Mouse (Mus musculus): ENCODE measurements around the gene Nav3.
A peak's percentile ranks its signal among the peaks of the same experiment; 100 is the strongest.

Nav3 gene

DNA sequence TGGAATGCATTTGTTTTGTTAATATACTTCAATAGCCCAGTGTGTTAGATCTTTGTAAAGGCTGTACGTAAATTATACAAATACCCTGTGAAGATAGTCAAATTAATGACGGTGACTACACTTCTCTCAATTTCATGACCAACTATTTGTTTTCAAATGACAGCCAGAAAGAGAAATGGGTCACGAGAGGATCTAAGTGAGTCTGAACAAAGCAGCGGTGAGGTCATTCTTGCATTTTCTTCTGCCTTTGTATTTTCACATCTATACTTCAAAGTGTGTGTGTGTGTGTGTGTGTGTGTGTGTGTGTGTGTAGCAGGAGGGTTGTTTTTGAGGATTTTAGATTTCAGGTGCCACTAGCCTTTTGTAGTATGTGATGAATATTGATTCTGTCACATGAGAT, 662.5 kb downstream of the Nav3 start:
- no peak for DNase-seq

DNA sequence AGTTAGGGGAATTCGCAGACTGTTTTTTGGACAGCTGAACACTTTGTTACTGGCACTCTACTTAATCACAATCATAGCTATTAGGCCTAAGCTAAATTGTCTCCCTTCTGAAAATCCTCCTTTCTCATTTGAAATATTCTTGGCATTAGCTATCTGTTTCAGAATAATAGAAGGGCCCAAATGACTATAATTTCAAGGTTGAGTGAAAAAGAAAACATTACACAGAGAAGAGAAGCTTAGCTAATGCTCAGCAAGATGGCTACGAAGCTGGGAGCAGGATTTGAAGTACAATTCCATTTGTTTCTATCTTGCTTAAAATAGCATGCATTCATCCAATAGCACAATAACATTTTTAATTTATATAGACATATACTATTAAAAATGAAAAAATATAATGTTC, 667.3 kb downstream of the Nav3 start:
- DNase-seq = no peak

DNA sequence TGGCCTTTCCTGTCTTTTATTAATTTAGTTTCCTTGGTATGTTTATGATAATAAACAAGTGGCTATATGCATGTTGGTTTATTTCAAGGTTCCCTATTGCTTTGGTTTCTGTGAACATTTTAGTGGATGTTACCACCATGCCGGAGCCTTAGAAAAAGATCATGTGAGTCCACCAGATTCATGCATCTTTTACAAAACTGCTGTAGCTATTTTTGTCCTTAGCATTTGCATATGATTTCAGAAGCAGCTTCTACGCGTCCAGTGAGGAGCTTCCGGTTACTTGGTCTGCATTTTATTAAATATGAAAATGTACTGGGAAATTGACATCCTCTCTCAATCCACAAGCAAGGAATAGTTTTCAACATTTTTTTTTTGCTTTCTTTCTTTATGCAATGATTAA, 676.9 kb downstream of the Nav3 start:
- DNase-seq = no peak

DNA sequence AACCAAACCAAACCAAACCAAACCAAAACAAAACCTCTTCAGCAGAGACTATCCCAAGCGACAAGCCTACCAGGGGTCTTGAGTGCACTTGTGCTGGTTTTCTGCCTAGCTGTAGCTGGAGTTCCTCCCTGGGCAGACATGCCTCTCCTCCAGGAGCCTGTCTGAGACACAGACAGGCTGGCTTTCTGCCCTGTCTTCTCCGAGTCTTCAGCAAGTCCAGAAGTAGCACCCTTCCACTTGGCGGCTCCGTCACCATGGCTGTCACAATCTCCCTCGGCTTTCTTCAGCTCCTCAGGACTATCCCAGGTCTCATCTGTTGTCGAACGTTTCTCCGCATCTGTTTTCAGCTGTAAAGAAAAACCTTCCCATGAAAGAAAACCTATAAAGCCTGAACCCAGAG, 686.9 kb downstream of the Nav3 start:
- DNase-seq = no peak

DNA sequence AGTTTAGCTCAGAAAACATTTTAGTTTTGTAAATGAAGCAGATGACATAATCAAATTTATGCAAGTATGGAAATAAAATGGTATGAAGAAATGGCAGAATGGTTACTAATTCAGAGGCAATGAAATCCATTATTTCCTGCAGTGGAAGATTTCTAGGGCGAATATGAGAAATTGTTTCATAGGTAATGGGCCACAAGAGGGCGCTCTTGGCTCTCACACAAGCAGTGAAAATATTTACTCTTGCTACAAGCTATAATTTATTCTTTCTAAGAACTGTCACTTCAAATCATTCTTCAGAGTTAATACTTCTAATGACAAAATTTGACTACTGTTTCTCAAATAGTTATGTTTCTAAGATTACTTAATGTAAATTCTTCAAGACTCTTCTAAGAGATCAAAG, 690.4 kb downstream of the Nav3 start:
- DNase-seq = peak in 1 of 2 experiments; percentile 26

DNA sequence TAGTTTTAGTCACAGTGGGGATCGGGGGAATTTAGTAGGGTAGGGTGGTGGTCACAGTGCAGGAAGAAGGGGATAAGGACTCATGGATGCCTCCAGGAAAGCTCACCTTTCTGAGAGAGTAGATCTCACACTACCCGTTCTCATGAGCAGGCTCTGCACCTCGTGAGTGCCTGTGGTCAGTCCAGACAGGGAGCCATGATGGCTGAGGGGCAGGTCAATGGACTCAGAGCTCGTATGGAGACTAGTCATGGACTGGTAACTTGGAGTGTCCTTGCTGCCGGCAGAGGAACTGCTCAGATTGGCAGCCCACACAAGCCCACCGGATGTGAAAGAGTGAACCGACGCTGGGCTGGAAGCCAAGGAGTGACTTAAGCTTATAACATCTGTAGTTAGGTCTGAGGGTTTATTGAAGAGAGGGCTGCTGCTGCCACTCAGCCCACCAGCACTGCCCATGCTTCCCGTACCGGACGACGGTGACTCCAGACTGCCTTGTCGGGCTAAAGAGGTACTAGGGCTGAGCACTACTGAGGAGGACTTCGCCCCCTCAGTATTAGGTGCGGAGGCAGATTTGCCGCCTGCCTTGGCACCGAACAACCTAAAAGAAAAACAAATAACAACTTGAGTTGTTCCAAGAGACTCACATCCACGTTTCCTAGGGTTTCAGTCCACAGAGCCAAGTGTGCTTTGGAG, 691.4 kb downstream of the Nav3 start:
- peak in 1 of 2 experiments; percentile 19 for DNase-seq

DNA sequence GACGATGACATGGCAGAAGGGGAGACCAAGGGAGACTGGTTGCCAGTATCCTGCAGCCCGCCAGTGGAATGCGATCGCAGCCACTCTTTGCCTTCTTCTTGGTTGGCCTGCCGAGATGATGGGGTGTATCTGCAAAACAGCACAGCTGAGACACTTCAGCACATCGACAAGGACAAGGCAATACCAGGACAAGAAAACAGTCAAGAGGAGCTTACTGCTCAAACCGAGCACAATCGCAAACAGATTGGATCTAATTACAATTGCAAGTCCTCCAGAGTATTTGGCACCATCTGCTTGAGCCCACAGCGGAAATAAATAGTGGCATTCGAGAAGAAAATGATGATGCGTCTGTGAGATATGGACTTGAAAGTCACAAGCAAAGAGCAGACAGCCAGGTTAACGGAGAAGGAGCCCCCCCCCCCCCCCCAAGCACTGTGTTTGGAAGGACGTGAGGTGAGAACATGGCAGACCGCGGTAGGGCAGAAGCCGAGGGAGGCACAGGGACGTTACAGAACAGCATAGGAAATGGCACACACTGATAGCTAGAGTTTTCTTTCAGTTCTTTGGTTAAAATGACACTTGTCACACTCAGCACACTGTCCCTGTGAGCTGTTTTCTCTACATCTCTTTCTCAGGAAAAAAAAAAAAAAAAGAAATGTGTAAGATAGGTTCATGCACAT, 696.9 kb downstream of the Nav3 start:
- DNase-seq = no peak

DNA sequence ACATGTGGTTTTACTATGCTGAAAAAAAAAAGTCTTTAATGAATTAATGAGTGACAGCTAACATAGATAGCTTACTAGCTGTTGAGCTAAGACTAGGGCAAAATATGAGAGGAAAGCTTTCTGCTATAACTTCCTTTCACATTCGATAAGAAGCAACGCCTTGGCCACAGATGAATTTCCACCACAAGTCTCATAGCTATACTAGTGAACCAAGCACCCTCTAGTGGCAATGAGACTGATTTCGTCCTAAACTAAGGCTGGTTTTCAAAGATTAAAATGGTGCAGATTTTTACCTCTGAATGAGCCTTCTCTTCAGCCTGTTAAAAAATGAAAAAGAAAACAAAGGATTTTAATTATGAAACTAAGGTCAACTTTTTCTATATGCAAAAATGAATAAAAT, 709.1 kb downstream of the Nav3 start:
- no peak for DNase-seq

DNA sequence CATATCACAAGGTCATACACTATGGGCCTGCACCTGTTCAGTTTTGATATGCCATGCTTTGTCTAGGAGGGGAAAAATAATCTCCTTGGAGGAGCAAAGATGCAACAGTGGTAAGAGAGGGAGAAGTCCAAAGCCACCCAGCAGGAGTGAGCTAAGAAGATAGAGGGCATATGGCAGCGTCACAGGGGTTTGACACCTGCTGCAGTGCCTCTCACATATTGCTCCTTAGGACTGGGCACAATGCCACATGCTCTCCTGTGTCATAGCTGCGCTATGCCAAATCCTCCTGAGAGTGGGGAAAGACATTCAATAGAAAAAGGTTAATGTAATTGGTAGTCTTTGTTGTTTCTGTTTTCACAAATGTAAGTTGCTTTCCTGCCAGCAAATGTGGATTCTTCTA, 714.3 kb downstream of the Nav3 start:
- no peak for DNase-seq

DNA sequence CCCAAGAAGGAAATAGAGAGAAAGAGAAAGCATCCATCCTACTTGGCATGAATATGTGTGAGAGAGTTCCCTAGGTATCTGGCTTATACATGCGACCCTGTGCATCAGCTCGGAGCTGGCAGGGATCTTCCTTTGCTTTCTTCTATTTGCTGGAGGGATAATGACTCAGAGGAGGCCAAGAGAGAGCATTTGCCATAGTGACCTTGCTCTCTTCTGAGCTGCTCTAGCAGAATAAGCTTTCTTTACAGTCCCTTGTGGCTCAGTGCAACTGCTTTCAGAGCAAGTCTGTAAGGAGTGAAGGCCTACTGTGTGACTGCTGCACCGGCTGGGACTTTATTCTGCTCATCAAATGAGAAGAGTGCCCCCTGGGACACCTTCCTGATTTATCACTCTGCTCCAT, 715.7 kb downstream of the Nav3 start:
- no peak for DNase-seq

DNA sequence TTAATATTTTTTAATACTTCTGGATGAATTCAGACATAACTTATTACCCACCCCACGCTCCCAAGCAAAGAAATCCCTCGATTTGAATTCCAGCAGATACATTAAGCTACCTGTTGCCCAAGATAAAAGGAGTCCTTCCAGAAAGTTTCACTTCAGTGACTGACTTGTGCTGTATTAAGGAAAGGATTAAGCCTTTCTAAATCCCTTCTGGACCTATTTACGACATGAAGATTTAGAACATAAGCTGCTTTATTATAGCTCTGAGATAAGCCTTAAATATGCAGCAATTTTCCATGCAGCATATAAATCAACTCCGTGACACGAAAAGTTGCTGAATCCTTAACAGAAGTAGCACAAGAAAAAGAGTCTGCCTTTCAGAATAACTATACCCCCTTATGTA, 732.4 kb downstream of the Nav3 start:
- no peak for DNase-seq

DNA sequence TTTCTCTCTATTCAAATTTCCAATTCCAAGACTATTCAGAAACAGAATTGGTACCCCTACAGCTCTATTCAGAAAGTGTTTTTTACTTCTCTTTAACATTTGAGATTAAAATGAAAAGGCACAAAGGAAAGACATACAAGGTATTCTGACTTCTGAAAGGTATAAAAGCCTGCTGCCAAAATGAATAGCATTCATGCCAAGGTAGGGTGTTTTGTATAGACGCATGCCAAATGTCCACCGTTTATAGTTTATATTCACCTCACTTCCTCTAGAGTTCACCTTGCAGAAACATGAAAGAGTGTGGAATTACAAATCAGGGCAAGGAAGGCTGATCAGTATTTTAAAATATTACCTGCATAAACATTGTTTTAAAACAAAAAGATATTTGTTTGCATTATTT, 737.2 kb downstream of the Nav3 start:
- no peak for DNase-seq

DNA sequence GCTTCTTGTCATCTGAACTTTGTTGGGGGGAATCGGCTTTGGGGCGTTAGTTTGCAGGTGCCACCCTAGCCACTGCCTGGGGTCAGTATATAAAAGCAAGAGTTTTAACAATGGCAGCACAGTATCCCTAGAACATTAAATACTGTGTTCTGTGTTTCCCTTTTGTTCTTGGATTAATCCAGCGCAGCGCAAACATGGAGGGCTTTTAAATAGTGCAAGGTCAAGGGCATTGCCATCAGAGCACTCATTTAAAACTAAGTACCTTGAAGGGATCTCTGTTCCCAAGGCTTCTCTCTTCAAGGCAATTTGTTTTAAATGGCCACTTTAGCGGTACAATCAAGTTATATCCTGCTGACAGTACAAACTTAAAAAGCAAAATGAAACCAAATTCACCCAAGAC, 737.6 kb downstream of the Nav3 start:
- no peak for DNase-seq

DNA sequence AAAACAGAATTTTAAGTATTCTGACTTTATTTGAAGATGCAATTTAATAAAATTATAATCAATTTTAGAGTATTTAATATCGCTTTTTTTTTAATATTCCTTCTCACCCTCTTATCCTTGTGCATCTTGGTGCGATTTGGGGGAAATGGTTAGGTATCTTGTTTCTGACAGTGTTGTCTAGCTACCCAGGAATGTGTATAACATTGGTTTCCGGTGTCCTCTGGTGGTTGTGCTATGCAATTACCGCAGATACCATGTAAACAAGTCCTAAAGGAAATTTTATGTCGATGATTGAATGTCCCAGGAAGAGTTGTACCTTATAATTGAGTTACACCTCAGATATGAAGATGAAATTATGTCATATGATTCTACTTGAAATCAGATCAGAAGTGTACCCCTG, 743.0 kb downstream of the Nav3 start:
- DNase-seq = no peak

DNA sequence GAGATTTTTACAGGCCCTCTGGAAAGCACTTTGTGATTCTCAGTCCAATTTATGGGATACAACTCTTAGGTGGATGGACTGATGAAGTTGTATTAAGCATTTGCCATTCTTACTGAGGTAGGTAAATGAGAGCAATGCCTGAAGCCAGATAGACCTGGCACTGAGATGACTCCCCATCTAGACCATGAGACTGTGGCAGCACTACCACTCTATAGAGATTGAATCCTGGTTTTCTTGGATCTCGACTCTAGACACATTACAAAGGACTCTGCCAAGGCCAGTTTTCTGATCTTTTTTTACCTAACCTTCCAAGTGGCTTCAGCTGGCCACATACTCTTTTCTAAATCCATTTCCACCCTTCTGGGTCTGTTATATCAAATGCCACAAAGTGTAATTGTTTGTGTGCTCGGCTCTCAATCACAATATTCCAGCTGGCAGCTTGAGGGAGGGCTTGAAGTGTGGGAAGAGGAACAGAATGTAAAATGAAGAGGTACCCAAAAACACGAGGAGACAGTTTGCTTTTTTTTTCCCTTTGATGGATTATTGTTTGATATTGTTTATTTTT, 756.2 kb downstream of the Nav3 start:
- no peak for DNase-seq

DNA sequence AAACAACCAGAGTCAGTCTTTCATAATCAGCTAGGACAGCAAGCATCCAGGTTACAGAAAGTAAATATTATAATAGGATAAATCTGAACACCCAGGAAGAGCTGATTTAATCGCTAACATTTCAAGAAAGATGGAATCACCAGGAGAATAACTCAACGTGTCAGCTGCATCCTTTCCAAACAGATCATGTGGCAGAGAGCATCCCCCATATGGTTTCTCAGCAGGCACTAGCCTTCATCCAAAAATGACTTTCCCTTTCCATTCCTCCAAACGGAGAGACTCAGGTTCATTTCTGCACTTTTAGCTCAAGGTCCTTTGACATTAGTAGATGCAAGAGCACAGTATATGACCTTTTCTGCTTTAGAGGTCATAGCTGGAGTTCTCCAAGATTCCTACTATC, 765.4 kb downstream of the Nav3 start:
- no peak for DNase-seq

DNA sequence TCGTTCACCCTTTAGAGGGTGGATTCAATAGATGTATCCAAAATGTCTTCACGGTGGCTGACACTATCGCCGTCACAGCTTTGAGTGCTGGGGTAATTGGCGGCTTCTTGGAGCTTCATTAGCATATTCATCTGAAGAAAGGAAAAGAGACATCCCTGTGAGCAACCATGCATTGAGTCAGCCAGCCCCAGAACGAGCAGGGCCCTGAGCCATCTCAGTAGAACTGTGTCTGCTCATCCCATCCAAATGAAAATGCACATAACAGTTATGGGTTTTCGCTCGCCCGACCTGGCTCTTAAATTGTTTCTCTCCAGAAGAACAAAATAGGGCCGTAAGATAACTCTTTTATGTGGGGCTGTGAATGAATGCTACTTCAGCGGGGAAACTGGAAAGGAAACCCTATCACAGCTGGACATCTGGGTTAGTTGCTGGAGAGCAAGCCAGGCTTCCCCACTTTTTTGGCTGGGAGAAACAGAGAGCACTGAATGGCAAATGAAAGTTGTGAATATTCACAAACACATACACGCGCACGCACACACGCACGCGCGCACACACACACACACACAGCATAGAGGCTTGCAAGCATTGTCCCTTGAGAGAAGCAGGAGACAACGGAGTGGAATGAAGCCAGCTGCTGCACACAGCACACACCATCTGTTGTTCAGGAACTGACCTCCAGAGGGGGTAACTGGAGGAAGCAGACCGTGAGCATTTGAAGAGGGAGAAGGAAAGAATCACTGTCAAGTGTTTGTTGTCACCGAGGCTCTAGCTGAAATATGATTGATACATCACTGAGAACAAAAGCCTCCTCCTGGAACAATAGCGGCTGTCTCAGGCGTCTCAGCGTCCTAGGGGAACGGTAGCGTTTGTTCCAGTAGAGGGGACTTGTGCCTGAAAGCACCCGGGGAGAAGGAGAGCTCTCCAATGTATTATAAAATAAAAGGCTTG, 771.6 kb downstream of the Nav3 start:
- peak; percentile 23 to 27 for DNase-seq

DNA sequence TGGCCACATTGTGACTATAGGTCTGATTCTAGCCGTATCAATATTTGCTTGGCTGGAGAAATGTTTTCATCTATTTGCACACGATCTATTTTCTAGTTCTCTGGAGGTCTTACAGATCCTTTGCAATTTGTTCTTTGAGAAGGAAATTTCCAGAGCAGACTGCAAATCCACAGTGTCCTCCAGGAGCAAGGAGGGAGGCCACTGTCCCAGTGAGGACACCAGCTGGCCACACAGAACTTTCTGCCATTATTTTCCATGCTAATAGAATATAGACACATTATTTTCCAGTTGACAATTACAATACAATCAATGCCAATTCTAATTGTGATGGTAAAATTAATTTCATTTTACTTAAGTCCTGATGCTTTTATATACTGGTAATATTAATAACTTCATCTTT, 783.1 kb downstream of the Nav3 start:
- DNase-seq = no peak

DNA sequence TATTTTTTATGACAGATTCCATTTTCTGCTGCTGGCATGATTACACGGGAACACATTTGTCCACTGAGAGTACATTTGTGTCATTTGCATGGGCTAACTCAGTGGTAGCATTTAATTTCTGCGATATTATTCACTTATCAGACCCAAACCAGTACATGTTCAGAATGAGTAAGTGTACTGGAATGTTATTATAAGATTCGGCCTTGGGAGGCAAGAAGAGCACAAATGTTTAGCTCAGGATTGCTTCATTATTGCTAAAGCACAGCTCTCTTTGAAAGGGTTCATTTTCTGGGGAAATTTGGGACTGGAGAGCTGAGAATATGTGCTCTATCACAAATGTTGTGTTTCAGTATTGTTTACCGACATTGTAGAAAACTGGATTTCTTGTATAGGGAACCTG, 788.6 kb downstream of the Nav3 start:
- no peak for DNase-seq

DNA sequence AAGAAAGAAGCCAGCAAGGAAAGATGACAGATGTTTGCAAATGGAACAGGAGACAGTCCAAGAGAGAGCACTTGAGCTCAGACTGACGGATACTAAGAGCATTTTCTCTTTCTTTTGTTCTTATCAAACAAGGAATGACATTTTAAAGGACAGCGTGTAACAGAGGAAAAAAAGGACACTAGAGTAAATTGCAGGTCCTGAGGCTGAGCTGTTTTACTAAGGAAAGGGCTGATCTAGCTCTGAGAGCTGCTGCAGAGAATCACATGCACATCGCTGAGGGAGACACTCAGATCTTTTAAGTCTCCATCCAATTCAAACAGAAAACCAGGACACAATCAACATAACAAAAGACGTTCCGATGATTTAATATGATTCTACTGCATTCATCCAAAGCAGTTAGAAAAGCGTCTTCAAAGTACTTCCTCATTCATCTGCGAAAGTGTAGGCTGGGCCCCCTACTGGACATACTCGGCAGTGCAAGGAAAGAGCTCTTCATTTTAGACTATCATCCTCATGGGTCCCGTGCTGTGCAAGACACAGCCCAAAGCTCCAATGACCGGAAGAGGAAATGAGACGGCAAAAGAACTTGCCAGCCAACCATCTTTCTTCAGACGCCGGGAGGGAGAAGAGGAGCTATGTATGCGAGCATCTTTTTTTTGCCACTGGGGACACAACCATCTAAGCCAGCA, 791.2 kb downstream of the Nav3 start:
- peak; percentile 38 to 52 for DNase-seq

DNA sequence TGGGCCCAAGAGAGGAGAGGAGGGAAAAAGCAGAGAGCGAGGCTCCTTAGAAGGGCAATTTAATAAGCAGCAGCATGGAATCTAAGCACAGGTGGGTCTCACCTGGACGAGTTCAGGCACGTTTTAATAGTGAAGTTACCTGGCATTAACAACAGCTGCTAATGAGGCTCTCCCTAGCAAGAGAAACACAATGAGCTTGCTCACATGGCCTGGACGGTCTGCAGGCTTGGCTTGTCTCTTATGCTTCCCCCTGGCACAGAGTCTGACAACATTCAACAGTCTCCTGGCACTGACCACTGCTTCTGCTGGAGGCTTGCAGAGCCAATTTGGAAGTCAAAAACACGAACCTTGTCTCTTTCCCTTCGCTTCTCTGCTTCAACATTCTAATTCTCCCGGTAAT, 804.5 kb downstream of the Nav3 start:
- DNase-seq = no peak

DNA sequence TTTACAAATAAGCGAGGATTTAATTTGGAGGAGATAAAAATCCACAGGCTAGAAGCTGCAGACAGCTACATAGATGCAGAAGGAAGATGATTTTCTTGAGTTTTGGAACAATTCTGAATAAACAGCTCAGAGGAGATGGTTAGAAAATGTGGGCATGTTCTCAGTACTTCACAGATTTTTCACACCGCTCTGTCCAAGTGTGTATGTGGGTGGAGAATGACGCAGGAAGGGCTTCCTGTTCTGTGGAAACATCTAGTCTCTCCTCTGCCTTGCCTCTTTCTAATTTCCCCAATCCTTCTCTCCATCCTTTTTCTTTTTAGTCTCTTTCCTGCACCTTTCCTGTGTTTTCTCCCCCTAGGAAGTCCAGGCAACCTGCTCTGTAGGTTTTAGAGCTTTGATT, 812.4 kb downstream of the Nav3 start:
- no peak for DNase-seq

DNA sequence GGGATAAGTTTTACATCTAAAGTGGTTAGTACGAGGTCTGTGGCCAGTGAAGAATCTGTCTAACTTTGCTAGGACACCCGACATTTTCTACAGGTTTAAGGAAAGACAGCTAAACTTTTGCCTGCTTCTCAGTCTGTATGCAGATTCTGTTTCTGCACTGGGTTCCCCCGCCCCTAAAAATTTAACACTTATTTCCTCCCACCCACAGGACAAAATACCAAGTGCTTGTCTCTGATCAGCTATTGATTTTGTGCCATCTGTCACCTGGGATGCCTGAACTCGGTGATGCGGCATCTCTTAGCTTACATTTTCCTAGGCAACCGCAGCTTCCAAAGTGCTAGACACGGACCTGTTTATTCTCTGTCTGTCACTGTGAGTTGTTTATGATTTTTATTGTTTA, 814.2 kb downstream of the Nav3 start:
- no peak for DNase-seq
